Mouse (Mus musculus): Measurements from ENCODE around the gene Fam241a. TPM values are rescaled to one million over a fixed set of nuclear protein-coding genes. Genes with fewer than 3 reads are reported as not detected.

Fam241a gene
- 1 to 10 TPM; 4.0 to 5.1 TPM for total RNA-seq (2021)
- long read RNA-seq, experiment 1, transcript Fam241a-202 (2 exons, 2,234 nt), result major isoform, 6 of 7 reads
- long read RNA-seq, experiment 1, partial matches to known transcripts, result 0 of 7 reads
- long read RNA-seq, experiment 1, other reads (novel, unspliced or antisense), result 0 of 7 reads
- long read RNA-seq, experiment 2, transcript Fam241a-202 (2 exons, 2,234 nt), result major isoform, 10 of 10 reads
- long read RNA-seq, experiment 2, partial matches to known transcripts, result 0 of 10 reads
- long read RNA-seq, experiment 2, other reads (novel, unspliced or antisense), result 0 of 10 reads

DNA sequence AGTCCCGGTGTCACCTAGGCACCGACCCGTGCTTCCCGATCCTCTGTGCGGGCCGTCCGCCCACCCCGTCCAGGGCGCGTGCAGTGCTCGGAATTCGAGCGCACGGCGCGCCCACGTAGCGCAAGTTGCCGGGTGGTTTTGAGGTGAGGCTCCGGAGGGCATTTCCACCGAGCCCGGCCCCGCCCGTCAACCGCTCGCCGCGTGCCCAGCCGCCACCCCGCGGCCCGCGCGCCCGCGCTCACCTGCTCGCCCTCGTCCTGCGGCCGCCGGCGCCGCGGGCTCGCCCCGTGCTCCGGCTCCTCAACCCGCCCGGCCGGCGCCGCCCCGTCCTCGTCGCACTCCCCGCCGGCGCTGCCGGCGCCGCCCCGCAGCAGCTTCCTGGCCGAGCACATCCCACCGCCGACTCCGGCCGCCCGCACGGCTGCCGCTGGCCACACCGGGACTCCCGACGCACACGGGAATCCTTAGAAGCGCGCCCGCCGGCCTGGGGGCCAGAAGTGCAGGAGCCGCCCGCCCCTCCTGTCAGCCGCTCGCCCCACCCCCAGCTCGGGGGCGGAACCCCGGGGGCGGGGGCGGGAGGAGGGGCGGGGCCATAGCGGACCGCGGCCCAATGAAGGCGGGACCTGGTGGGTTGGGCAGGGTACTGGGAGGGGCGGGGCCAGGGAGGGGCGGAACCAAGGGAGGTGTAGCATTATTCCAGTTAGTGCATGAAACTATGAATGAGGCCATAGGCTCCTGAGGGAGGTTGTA, at the start of gene Fam241a:
Gene Fam241a (minus strand): TSS at position 533 of the 750 bp plus-strand sequence.
- DNase-seq, result peak; percentile 88 to 91

DNA sequence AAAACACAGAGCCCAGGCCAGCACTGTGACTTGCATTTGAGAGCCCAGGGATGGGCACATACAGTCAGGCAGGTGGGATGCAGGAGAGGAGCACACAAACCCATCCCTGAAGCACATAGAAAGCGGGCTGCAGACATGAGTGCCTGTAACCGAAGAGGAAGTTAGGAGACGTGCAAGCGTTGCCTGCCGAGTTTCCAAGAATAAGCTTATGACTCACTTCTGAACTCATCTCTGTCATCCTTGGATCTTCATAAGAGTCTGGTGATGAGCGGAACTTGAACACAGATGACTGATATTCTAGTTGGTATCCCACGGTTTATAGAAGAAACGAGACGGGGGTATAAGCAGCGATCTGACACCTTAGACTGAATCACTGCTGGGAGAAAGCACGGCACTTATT, 36.3 kb upstream of the Fam241a start:
- DNase-seq, result no peak

DNA sequence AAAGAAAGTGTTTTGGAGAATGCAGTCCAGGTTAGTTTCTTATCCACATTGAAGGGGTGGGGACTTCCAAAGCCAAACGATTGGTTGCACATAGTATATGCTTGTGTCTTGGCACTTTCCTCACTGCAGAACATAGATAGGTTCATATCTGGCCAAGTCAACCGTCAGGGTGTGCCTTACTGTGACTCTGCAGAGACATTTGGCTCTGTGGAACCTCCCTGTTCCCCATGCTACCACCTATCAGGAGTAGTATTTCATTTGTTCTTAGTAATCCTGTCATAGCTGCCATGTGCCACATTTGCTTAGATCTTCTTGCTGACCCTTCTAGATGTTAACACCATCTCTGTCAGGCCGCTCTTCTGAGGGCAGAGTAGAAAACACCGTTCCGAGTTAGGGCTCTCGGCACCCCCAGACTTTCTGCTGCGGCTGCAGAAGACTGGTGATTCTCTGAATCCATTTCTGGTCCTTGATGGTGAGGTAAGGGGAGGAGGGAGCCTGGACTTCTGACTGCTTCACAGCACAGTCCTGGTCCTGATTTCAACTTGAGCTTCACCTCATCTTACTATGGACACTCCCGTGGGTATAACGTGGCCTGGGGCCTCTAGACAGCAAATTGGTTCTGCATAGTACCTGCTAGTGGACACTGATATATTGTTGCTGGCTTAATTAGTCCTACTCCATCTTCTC, 34.3 kb upstream of the Fam241a start:
- no peak for DNase-seq

DNA sequence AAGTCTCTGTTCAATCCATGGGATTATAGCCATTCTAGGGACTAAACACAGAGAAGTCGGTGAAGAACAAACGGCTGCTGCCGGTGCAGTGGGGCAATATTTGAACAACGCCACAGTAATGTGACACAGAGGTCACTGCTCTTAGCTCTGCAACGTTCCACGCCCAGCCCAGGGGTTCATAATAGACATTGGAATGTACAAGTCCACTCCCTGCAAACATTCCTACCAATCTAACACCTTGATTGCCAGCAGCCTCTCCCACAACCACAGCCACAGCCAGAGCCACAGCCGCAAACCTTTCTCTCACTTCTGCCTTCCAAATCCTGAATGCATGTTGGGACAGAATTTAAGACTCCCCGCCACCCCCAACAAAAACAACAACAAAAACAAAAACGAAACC, 33.8 kb upstream of the Fam241a start:
- peak; percentile 15 to 19 for DNase-seq

DNA sequence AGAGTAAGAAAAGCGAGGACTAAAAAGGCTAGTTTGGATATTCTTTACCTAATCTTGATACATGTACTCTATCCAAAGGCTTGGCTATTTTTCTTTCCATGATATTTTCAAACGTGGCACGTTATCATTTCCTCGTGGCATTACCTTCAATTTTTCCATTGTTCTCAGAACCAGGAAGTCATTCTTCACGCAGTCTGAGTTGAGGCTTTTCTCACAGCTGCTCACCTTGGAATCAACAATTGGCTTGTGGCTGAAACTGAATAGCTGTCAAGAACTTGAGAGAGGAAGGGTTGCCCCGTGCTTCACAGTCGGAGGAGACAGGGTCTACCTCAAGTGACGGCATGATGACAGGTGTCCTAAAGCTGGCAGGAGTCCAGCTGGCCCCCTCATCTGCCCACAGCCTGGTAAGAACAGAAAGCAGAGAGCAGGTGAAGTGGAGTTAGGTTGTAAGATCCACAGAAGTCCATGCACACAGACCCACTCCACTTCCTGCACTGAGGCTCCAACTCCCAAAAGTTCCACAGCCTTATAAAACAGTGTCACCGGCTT, 30.6 kb upstream of the Fam241a start:
- no peak for DNase-seq

DNA sequence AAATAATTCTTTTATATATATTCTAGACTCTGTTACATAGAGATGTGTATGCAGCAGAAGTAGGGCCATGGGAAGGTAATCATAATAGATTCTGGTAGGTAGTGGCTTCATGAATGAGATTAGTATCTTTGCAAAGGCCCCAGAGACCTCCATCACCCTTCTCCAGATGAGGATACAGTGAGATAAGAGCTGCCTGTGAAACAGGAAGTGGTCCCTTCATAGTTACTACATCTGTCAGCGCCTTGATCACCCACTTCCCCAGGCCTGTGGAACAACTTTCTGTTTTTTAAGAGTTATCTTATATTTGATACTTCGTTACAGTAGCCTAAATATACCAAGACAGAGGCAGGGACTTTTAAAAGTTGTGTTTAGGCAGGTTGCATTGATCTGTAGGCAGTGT, 28.3 kb upstream of the Fam241a start:
- DNase-seq, result no peak

GRCm38 (mm10) chr3:127923183-127923582, 27.1 kb upstream of the Fam241a start:
- no peak for DNase-seq

DNA sequence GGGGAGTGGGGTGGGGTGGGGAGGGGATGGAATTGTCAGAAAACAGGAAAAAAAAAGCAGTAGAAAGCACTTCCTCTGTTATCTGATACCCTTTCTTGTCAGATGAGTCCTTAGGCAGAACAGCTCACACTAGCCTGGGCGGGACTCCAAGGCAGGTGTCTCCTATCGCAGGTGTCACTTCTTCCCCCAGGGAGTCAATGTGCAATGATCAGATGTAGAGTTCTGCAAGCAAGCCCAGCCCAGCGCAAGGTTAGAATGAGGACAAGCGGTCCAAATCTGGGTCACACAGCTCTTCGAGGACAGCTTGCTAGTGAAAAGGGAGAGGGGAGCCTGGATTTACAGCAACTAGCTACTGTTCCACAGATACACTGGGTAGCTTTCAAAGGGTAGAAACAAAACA, 26.0 kb upstream of the Fam241a start:
- DNase-seq, result no peak

DNA sequence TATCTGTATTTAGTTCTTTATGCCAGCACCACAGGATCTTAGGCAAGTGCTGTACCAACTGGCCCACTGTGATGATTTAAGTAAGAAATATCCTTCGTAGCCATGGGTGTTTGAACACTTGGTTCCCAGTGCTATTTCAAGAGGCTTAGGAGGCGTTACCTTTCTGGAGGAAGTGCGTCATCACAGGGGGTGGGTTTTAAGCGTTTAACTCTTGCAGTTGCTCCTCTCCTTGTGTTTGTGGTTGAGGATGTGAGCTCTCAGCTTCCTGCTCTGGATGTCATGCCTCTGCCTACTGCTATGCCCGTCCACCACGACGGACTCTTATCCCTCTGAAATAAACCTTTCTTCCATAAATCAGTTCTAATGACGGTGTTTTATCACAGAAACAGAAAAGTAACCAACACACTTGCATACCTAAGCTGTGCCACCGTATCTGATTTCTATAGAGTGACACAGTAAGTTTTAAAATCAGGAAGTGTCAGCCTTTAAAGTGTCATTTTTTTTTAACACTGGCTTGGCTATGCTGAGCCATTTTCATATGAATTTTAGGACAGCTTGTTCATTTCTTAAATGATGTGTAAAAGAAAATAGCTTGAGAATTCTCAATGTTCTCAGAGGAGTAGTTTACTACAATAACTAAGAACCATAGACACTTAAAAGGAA, 22.0 kb upstream of the Fam241a start:
- no peak for DNase-seq

GRCm38 (mm10) chr3:127917549-127917948, 21.4 kb upstream of the Fam241a start:
- no peak for DNase-seq

DNA sequence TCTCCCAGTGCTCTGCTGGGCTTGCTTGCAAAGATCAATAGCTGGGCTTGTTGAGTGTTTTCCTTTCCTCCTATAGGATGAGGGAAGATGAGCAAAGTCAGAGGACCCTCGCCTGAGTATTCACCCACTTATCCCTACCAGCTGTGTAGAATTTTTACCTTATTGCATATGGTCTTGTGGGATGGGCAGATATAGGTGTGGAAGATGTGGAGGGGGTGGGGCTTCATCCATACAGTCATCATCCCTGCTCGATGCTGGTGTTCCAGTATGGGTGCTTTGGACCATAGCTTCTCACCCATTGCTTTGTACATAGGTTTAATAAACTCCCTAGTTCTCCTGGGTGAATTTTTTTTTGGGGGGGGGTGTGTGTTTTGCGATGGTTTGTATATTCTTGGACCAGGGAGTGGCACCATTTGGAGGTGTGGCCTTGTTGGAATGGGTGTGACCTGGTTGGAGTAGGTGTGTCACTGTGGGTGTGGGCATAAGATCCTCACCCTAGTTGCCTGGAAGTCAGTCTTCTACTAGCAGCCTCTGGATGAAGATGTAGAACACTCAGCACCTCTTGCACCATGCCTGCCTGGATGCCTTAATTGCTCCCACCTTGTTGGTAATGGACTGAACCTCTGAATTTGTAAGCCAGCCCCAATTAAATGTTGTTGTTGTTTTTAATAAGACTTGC, 19.7 kb upstream of the Fam241a start:
- no peak for DNase-seq

GRCm38 (mm10) chr3:127913885-127914709, 18.0 kb upstream of the Fam241a start:
- DNase-seq, result peak; percentile 43 to 45

DNA sequence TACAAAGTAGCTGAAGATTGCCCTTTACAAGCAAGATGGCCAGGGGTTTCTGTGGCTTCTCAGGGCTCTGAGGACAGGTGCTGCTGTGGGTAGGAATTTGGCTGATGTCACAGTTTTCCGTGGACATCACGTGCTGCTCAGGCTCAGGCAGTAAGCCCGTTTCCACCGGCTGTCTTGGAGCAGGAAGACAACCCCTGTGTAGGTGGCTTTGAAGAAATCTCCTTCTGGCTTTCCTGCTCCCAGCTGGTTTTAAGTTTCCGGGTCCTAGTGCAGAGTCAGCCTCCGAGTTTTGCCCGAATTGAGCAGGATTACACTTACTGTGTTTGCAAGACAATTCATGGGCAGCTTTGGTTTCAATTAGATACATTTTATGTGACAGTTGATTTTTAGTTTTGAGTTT, 13.8 kb upstream of the Fam241a start:
- DNase-seq, result no peak

- no peak for DNase-seq
These were observed 944 bp downstream of the Fam241a start for GRCm38 (mm10) chr3:127894981-127895779.

- DNase-seq, result peak; percentile 22 to 29
These were observed 2.2 kb downstream of the Fam241a start for GRCm38 (mm10) chr3:127893902-127894301.

- DNase-seq, result no peak
These were observed 4.2 kb downstream of the Fam241a start for GRCm38 (mm10) chr3:127891906-127892305.

GRCm38 (mm10) chr3:127890008-127890407, 6.1 kb downstream of the Fam241a start:
- DNase-seq, result no peak

DNA sequence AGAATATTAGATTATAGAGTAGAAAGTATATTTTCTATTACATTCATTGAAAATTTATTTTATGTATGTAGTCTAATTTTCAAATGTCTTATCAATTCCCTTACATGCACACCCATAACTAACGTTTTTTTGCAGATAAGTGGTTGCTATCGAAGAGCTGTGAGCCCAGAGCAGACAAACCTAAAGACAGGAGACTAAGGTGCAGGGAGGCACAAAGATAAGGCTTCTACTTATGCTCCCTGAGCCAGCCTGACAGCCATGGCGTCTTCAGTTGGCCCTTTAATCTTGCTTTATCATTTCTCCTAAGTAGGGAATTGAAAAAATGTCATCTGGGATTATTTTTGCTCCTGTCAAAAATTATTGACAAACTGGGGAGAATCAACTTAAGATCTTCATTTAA, 6.6 kb downstream of the Fam241a start:
- no peak for DNase-seq

GRCm38 (mm10) chr3:127881684-127882083, 14.4 kb downstream of the Fam241a start:
- DNase-seq, result no peak

- no peak for DNase-seq
These were observed 16.2 kb downstream of the Fam241a start for GRCm38 (mm10) chr3:127879968-127880367.

All from heart, adult 18-20 months (tissue).